Mouse (Mus musculus): ENCODE measurements around the gene Stk25. TPM values are rescaled to one million over a fixed set of nuclear protein-coding genes. Genes with fewer than 3 reads are reported as not detected.
A peak's percentile ranks its signal among the peaks of the same experiment; 100 is the strongest.

Gene Stk25
- polyA plus RNA-seq, 1 experiment from 2014 or later = 176 TPM

DNA sequence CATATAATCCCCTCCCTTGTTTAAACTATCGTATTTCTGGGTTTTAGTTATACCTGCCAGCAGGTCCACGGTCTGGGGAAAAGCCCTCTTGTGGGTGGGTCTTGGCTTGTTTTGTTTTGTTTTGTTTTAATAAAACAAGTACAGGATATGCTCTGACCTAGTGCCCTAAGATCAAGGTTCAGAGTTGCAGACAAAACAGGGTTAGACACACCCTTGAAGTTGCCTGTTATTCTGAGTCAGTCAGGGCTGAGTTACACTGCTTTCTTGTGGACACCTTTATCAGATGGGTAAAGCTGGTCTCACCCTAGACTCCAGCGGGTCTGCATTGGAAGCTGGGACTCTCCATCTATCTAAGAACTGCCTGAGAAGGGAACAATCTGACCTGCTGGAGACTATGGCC, 35.0 kb upstream of the Stk25 start:
- Histone ChIP-seq H3K4me2 (ENCODE audit: low read depth, low read length) (no peak overlapping the region), H3K4me1 (replicated peaks; ENCODE audit: control insufficient read depth, insufficient read depth, low read length) (peaks cover 12% of the 10 kb centered on the region), H3K27ac (ENCODE audit: low read length) (no peak overlapping the region), H3K9me3 (ENCODE audit: control insufficient read depth, low read length) (no peaks in the 10 kb centered on the region), H3K9ac (ENCODE audit: low read length) (no peak overlapping the region), H3K27me3 (ENCODE audit: control insufficient read depth, insufficient read depth, low read depth, low read length) (no peaks in the 10 kb centered on the region), H3K36me3 (ENCODE audit: control insufficient read depth, insufficient read depth, low read length) (peaks cover 12% of the 10 kb centered on the region), H3K4me3 (ENCODE audit: low read length) (no peak overlapping the region)
- WGBS = 81% methylated on average over 3 of the region's 3 CpGs
- ATAC-seq (ENCODE audit: low read depth) = no peak

- H3K27ac ChIP-seq (ENCODE audit: low read length) = no peak overlapping the region
- no peak overlapping the region for H3K4me2 ChIP-seq (ENCODE audit: low read depth, low read length)
- no peak overlapping the region for H3K9ac ChIP-seq (ENCODE audit: low read length)
- ATAC-seq (ENCODE audit: low read depth) = no peak
- H3K36me3 ChIP-seq (ENCODE audit: control insufficient read depth, insufficient read depth, low read length) = peaks cover 12% of the 10 kb centered on the region
- WGBS = 89% methylated on average over 9 of the region's 9 CpGs
- no peak overlapping the region for H3K4me3 ChIP-seq (ENCODE audit: low read length)
- peaks cover 13% of the 10 kb centered on the region for H3K4me1 ChIP-seq (replicated peaks; ENCODE audit: control insufficient read depth, insufficient read depth, low read length)
- H3K9me3 ChIP-seq (ENCODE audit: control insufficient read depth, low read length) = no peaks in the 10 kb centered on the region
- no peaks in the 10 kb centered on the region for H3K27me3 ChIP-seq (ENCODE audit: control insufficient read depth, insufficient read depth, low read depth, low read length)
These were observed 34.3 kb upstream of the Stk25 start for GRCm38 (mm10) chr1:93692773-93693172.

GRCm38 (mm10) chr1:93691786-93692357, 33.4 kb upstream of the Stk25 start:
- Histone ChIP-seq H3K4me3 (ENCODE audit: low read length) (no peak overlapping the region), H3K4me1 (replicated peaks; ENCODE audit: control insufficient read depth, insufficient read depth, low read length) (peaks cover 15% of the 10 kb centered on the region), H3K4me2 (ENCODE audit: low read depth, low read length) (no peak overlapping the region), H3K9ac (ENCODE audit: low read length) (no peak overlapping the region), H3K27me3 (ENCODE audit: control insufficient read depth, insufficient read depth, low read depth, low read length) (no peaks in the 10 kb centered on the region), H3K36me3 (ENCODE audit: control insufficient read depth, insufficient read depth, low read length) (peaks cover 12% of the 10 kb centered on the region), H3K27ac (ENCODE audit: low read length) (no peak overlapping the region), H3K9me3 (ENCODE audit: control insufficient read depth, low read length) (no peaks in the 10 kb centered on the region)
- WGBS = 67% methylated on average over 10 of the region's 10 CpGs
- ATAC-seq (ENCODE audit: low read depth) = no peak

GRCm38 (mm10) chr1:93691106-93691505, 32.6 kb upstream of the Stk25 start:
- Histone ChIP-seq H3K9me3 (ENCODE audit: control insufficient read depth, low read length) (no peaks in the 10 kb centered on the region), H3K27me3 (ENCODE audit: control insufficient read depth, insufficient read depth, low read depth, low read length) (no peaks in the 10 kb centered on the region), H3K36me3 (ENCODE audit: control insufficient read depth, insufficient read depth, low read length) (peaks cover 12% of the 10 kb centered on the region), H3K27ac (ENCODE audit: low read length) (no peak overlapping the region), H3K4me1 (replicated peaks; ENCODE audit: control insufficient read depth, insufficient read depth, low read length) (peaks cover 15% of the 10 kb centered on the region), H3K4me3 (ENCODE audit: low read length) (no peak overlapping the region), H3K9ac (ENCODE audit: low read length) (no peak overlapping the region), H3K4me2 (ENCODE audit: low read depth, low read length) (no peak overlapping the region)
- 86% methylated on average over 8 of the region's 8 CpGs for WGBS
- ATAC-seq (ENCODE audit: low read depth) = no peak

DNA sequence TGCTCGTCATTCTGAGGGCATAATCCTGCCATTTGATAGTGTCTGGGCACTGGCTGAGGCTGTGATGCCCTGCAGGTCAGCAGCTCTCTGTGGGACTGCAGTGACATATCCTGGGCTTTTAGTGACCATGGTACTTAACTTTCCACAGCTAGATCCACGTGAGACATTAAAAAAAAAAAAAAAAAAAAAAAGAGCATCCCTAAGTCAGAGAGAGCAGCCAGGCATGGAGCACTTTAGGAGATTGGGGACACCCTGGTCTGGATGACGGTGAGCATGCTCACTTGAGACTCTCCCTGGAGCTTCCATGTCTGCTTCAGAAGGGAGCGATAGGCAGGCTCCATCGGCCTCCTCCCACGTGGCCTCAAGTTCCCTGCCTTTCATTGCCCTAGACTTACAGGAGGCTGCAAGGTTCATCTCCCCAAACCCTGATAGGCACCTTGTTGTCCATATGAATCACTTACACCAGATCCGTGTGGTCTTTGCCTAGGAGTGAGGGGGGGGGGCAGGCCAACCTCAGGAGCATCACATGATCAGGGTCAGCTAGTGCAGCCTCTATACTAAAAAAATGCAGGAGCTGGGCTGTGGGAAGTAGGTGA, 31.5 kb upstream of the Stk25 start:
- H3K4me1 ChIP-seq (replicated peaks; ENCODE audit: control insufficient read depth, insufficient read depth, low read length) = peaks cover 11% of the 10 kb centered on the region
- 79% methylated on average over 7 of the region's 7 CpGs for WGBS
- no peak overlapping the region for H3K9ac ChIP-seq (ENCODE audit: low read length)
- no peak overlapping the region for H3K4me2 ChIP-seq (ENCODE audit: low read depth, low read length)
- H3K36me3 ChIP-seq (ENCODE audit: control insufficient read depth, insufficient read depth, low read length) = peaks cover 6% of the 10 kb centered on the region; the same call in 1 of the 2 replicates
- H3K27me3 ChIP-seq (ENCODE audit: control insufficient read depth, insufficient read depth, low read depth, low read length) = no peaks in the 10 kb centered on the region
- no peak overlapping the region for H3K4me3 ChIP-seq (ENCODE audit: low read length)
- no peak for ATAC-seq (ENCODE audit: low read depth)
- H3K9me3 ChIP-seq (ENCODE audit: control insufficient read depth, low read length) = no peaks in the 10 kb centered on the region
- no peak overlapping the region for H3K27ac ChIP-seq (ENCODE audit: low read length)

- Histone ChIP-seq H3K4me1 (replicated peaks; ENCODE audit: control insufficient read depth, insufficient read depth, low read length) (peaks cover 7% of the 10 kb centered on the region), H3K9me3 (ENCODE audit: control insufficient read depth, low read length) (no peaks in the 10 kb centered on the region), H3K27me3 (ENCODE audit: control insufficient read depth, insufficient read depth, low read depth, low read length) (no peaks in the 10 kb centered on the region), H3K4me2 (ENCODE audit: low read depth, low read length) (no peak overlapping the region), H3K36me3 (ENCODE audit: control insufficient read depth, insufficient read depth, low read length) (peaks cover 5% of the 10 kb centered on the region; the same call in 1 of the 2 replicates), H3K9ac (ENCODE audit: low read length) (no peak overlapping the region), H3K27ac (ENCODE audit: low read length) (no peak overlapping the region), H3K4me3 (ENCODE audit: low read length) (no peak overlapping the region)
- WGBS = 65% methylated on average over 8 of the region's 8 CpGs
- no peak for ATAC-seq (ENCODE audit: low read depth)
These were observed 29.7 kb upstream of the Stk25 start for GRCm38 (mm10) chr1:93688154-93688553.

DNA sequence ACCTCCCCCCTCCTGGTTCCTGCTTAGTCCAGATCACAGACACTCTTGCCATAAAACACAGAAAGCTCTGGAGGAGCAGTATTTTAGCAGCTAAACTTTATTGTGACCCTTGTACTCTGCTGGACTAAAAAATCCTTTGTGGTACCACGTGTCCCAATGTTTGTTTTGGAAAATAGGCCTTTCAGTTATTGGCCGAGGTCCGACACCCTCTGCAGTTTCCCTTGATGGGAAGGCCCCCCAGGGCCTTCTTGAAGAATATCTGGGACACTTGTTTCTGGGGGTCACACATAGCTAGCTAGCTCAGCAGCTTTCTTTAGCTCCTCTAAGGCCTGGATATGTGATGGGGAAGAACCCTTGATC, 28.5 kb upstream of the Stk25 start:
- H3K4me3 ChIP-seq (ENCODE audit: low read length) = peak overlapping the region; percentile 57
- peak overlapping the region; percentile 82 for H3K9ac ChIP-seq (ENCODE audit: low read length)
- peaks cover 3% of the 10 kb centered on the region; the same call in 1 of the 2 replicates for H3K36me3 ChIP-seq (ENCODE audit: control insufficient read depth, insufficient read depth, low read length)
- no peak; the same call in 1 of the 2 replicates for ATAC-seq (ENCODE audit: low read depth)
- H3K9me3 ChIP-seq (ENCODE audit: control insufficient read depth, low read length) = 0 out of 2 replicates have a peak, but pooled peaks cover 2% of the 10 kb centered on the region
- H3K27ac ChIP-seq (ENCODE audit: low read length) = no peak overlapping the region; the same call in 1 of the 2 replicates
- H3K4me2 ChIP-seq (ENCODE audit: low read depth, low read length) = peak overlapping the region; percentile 79
- WGBS = 32% methylated on average over 3 of the region's 3 CpGs
- no peaks in the 10 kb centered on the region for H3K27me3 ChIP-seq (ENCODE audit: control insufficient read depth, insufficient read depth, low read depth, low read length)
- peaks cover 7% of the 10 kb centered on the region for H3K4me1 ChIP-seq (replicated peaks; ENCODE audit: control insufficient read depth, insufficient read depth, low read length)

GRCm38 (mm10) chr1:93686245-93686960, 27.9 kb upstream of the Stk25 start:
- peak overlapping the region; percentile 79 for H3K4me2 ChIP-seq (ENCODE audit: low read depth, low read length)
- peak overlapping the region; percentile 57 for H3K4me3 ChIP-seq (ENCODE audit: low read length)
- H3K27ac ChIP-seq (ENCODE audit: low read length) = peak overlapping the region; percentile 83

More at GRCm38 (mm10) chr1:93686245-93686960, 27.9 kb upstream of the Stk25 start:
- peak; percentile 85 for ATAC-seq (ENCODE audit: low read depth)
- 2% methylated on average over 51 of the region's 51 CpGs for WGBS
- Histone ChIP-seq H3K27me3 (ENCODE audit: control insufficient read depth, insufficient read depth, low read depth, low read length) (no peaks in the 10 kb centered on the region), H3K4me1 (replicated peaks; ENCODE audit: control insufficient read depth, insufficient read depth, low read length) (peaks cover 7% of the 10 kb centered on the region), H3K9ac (ENCODE audit: low read length) (peak overlapping the region; percentile 82), H3K36me3 (ENCODE audit: control insufficient read depth, insufficient read depth, low read length) (peaks cover under 1% of the 10 kb centered on the region; the same call in 1 of the 2 replicates), H3K9me3 (ENCODE audit: control insufficient read depth, low read length) (peaks cover 2% of the 10 kb centered on the region; the same call in 1 of the 2 replicates)
